Mouse (Mus musculus) colon, adult 2 months (tissue): Measurements from ENCODE around the gene Adamtsl2. TPM values are rescaled to one million over a fixed set of nuclear protein-coding genes. Genes with fewer than 3 reads are reported as not detected.

Source experiments
- polyA plus RNA-seq: library from polyadenylated mRNA; depleted of rRNA; stranded (reverse); fragments of >200 nt; gene quantifications from 2 replicates; pipeline ENCODE4 v1.2.3, GENCODE M21; 2012; rRNA removed

Adamtsl2 gene
- 2.7 and 2.9 TPM in 2 replicates for polyA plus RNA-seq

GRCm38 (mm10) chr2:27079152-27079584 is at the start of gene Adamtsl2:
TSS of gene Adamtsl2 (plus strand) at chr2:27079379.

GRCm38 (mm10) chr2:27071978-27072377 is 7.2 kb upstream of the Adamtsl2 start, which contains the start of gene Mymk:
TSS of gene Mymk (minus strand) at chr2:27072179.

DNA sequence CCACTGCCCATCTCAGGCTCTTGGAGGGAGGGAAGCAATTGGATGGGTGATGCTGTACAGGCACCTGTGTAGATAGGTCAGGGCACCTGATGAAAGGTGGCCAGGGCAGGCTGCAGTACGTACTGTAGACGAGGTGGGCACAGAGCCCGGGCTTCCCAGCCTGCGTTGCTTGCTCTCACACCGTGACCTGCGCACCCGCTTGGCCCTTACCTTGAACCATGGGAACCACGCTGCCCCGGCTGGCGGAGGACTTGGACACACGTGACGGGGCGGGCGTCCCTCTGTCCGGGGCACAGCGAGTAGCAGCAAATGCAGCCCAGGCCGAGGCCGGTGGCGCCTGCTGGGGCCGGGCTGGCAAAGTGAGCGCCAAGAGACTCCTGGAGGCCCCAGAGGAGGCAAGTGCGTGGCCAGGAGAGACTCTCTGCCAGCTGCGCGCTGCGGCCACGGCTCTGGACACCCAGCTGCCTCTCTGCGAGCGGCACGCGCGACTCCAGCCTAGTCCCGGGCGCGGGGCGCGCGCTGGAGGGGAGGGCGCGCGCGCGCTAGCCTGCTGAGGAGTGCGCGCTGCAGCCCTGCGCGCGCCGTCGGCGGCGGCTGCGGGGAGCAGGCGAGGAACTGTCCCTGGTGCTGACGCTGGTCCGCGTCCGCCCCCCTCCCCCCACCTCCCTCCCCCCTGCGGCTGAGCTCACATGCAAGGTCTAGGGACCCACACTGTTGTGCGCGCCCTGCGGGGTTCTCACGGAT is 62.9 kb downstream of the Adamtsl2 start, which contains the start of gene Fam163b:
Gene Fam163b, minus strand, starts transcription at position 542 of the 744 bp plus-strand sequence.

Other genes with a start within 250 kb of the Adamtsl2 start
- gene Abo, start 214.4 kb upstream of the Adamtsl2 start, polyA plus RNA-seq: 8.0 and 11.1 TPM in 2 replicates
- 9.8 and 12.0 TPM in 2 replicates for gene Surf6, start 176.5 kb upstream of the Adamtsl2 start, polyA plus RNA-seq
- 28.2 and 31.3 TPM in 2 replicates for gene Med22, start 168.7 kb upstream of the Adamtsl2 start, polyA plus RNA-seq
- 592 and 833 TPM in 2 replicates for gene Rpl7a, start 168.6 kb upstream of the Adamtsl2 start, polyA plus RNA-seq
- gene Surf2, start 163.0 kb upstream of the Adamtsl2 start, polyA plus RNA-seq: 14.6 and 17.4 TPM in 2 replicates
- 72.4 and 73.6 TPM in 2 replicates for gene Surf1, start 162.8 kb upstream of the Adamtsl2 start, polyA plus RNA-seq
- 328 and 351 TPM in 2 replicates for gene Surf4, start 145.5 kb upstream of the Adamtsl2 start, polyA plus RNA-seq
- gene Stkld1, start 145.3 kb upstream of the Adamtsl2 start, polyA plus RNA-seq: not detected in 2 replicates
- gene Rexo4, start 115.0 kb upstream of the Adamtsl2 start, polyA plus RNA-seq: 14.1 and 14.4 TPM in 2 replicates
- 0.88 and 1.7 TPM in 2 replicates for gene Adamts13, start 106.0 kb upstream of the Adamtsl2 start, polyA plus RNA-seq
- 65.8 and 67.4 TPM in 2 replicates for gene Cacfd1, start 69.5 kb upstream of the Adamtsl2 start, polyA plus RNA-seq
- gene Slc2a6, start 51.4 kb upstream of the Adamtsl2 start, polyA plus RNA-seq: 5.1 and 7.4 TPM in 2 replicates
- 0.15 TPM in 1 of 2 replicates, not detected in the other for gene Mymk, start 7.2 kb upstream of the Adamtsl2 start, polyA plus RNA-seq
- 0.10 and 0.35 TPM in 2 replicates for gene Fam163b, start 63.1 kb downstream of the Adamtsl2 start, polyA plus RNA-seq
- 4.7 and 7.2 TPM in 2 replicates for gene Dbh, start 85.9 kb downstream of the Adamtsl2 start, polyA plus RNA-seq
- gene Sardh, start 169.0 kb downstream of the Adamtsl2 start, polyA plus RNA-seq: 9.7 and 14.3 TPM in 2 replicates